Mouse (Mus musculus) ES-Bruce4 (cell line): ENCODE results near the gene Tmem108. TPM values are rescaled to one million over a fixed set of nuclear protein-coding genes. Genes with fewer than 3 reads are reported as not detected.

Experiments
- H3K27ac ChIP-seq: 2 replicates; pipeline ENCODE4 v1.5.1; 2012; ENCODE audit warnings: low read length, inconsistent platforms; ENCODE audit not compliant: insufficient read depth
- H3K27me3 ChIP-seq: 2 replicates; pipeline ENCODE4 v1.6.1; 2012; ENCODE audit warnings: mild to moderate bottlenecking, low read length, inconsistent platforms; ENCODE audit not compliant: control insufficient read depth, poor library complexity, insufficient read depth, severe bottlenecking
- H3K36me3 ChIP-seq: 2 replicates; pipeline ENCODE4 v1.6.1; 2012; ENCODE audit warnings: inconsistent platforms, mild to moderate bottlenecking, low read length, moderate library complexity; ENCODE audit not compliant: control insufficient read depth, poor library complexity, insufficient read depth, severe bottlenecking
- H3K4me1 ChIP-seq: one replicate; pipeline ENCODE4 v1.8.1; 2011; ENCODE audit warnings: low read length; ENCODE audit not compliant: control insufficient read depth, insufficient read depth
- H3K4me3 ChIP-seq: 2 replicates; pipeline ENCODE4 v1.5.1; 2011; ENCODE audit warnings: low read depth, mild to moderate bottlenecking, low read length
- H3K9ac ChIP-seq: 2 replicates; pipeline ENCODE4 v1.6.1; 2012; ENCODE audit warnings: low read depth, mild to moderate bottlenecking, inconsistent platforms; ENCODE audit not compliant: poor library complexity, severe bottlenecking
- H3K9me3 ChIP-seq: replicated peaks from 2 replicates; pipeline ENCODE4 v1.6.1; 2012; ENCODE audit warnings: mild to moderate bottlenecking, low read length, inconsistent platforms; ENCODE audit not compliant: control insufficient read depth, poor library complexity, insufficient read depth, severe bottlenecking
- CTCF ChIP-seq: IDR thresholded peaks from one replicate; pipeline ENCODE4 v1.8.1; 2011; ENCODE audit warnings: low read depth, low read length
- EP300 ChIP-seq: IDR thresholded peaks from 2 replicates; pipeline ENCODE4 v1.6.1; 2011; ENCODE audit warnings: low read depth, low read length; ENCODE audit not compliant: insufficient read depth
- POLR2A ChIP-seq: IDR thresholded peaks from one replicate; pipeline ENCODE4 v1.8.1; 2011; ENCODE audit warnings: low read length; ENCODE audit not compliant: insufficient read depth
- polyA plus RNA-seq: library from polyadenylated mRNA; stranded (reverse); fragments of >200 nt; gene quantifications from 2 replicates; pipeline ENCODE4 v1.2.4, GENCODE M21; 2011; ENCODE audit warnings: low read depth; ENCODE audit not compliant: missing spikeins, insufficient read depth, insufficient read length

Tmem108 gene
- polyA plus RNA-seq, 1 experiment, result 2.1 TPM

- TF ChIP-seq EP300 (no peak), CTCF (no peak), POLR2A (no peak)
- no peaks in the 10 kb centered on the region for H3K27me3 ChIP-seq
- H3K4me3 ChIP-seq, result no peak overlapping the region
- no peaks in the 10 kb centered on the region for H3K4me1 ChIP-seq
- no peaks in the 10 kb centered on the region for H3K36me3 ChIP-seq
- no peaks in the 10 kb centered on the region for H3K9me3 ChIP-seq
- no peak overlapping the region for H3K9ac ChIP-seq
- no peak overlapping the region for H3K27ac ChIP-seq
Measured at GRCm38 (mm10) chr9:103486262-103486661, 275.4 kb downstream of the Tmem108 start.

- Histone ChIP-seq H3K27me3 (no peaks in the 10 kb centered on the region), H3K9ac (no peak overlapping the region), H3K9me3 (no peaks in the 10 kb centered on the region), H3K27ac (no peak overlapping the region), H3K4me1 (no peaks in the 10 kb centered on the region), H3K36me3 (no peaks in the 10 kb centered on the region), H3K4me3 (no peak overlapping the region)
- no peak for TF ChIP-seq POLR2A
- TF ChIP-seq EP300, result no peak
Measured at GRCm38 (mm10) chr9:103485606-103486005, 276.0 kb downstream of the Tmem108 start.

GRCm38 (mm10) chr9:103480603-103481220 is 280.9 kb downstream of the Tmem108 start:
- no peak for TF ChIP-seq POLR2A
- TF ChIP-seq CTCF, result no peak
- TF ChIP-seq EP300, result no peak
- H3K9ac ChIP-seq, result no peak overlapping the region
- H3K27me3 ChIP-seq, result no peaks in the 10 kb centered on the region
- H3K4me1 ChIP-seq, result no peaks in the 10 kb centered on the region
- no peak overlapping the region for H3K27ac ChIP-seq
- H3K9me3 ChIP-seq, result no peaks in the 10 kb centered on the region
- H3K4me3 ChIP-seq, result no peak overlapping the region
- H3K36me3 ChIP-seq, result no peaks in the 10 kb centered on the region

GRCm38 (mm10) chr9:103480044-103480576 is 281.5 kb downstream of the Tmem108 start, which contains the start of gene Bfsp2:
Gene Bfsp2, minus strand, starts transcription at chr9:103480420.
- H3K9ac ChIP-seq, result no peak within 1 kb of the TSS
- TF ChIP-seq EP300, result no peak
- no peak for TF ChIP-seq POLR2A
- TF ChIP-seq CTCF, result no peak
- H3K9me3 ChIP-seq, result no peaks in the 10 kb centered on the region
- H3K4me3 ChIP-seq, result no peak within 1 kb of the TSS
- H3K27ac ChIP-seq, result no peak within 1 kb of the TSS
- no peaks in the 10 kb centered on the region for H3K27me3 ChIP-seq
- H3K4me1 ChIP-seq, result no peaks in the 10 kb centered on the region
- no peaks in the 10 kb centered on the region for H3K36me3 ChIP-seq

- H3K9ac ChIP-seq, result no peak overlapping the region
- no peak for TF ChIP-seq EP300
- TF ChIP-seq CTCF, result no peak
- no peak for TF ChIP-seq POLR2A
- no peak overlapping the region for H3K4me3 ChIP-seq
- no peaks in the 10 kb centered on the region for H3K9me3 ChIP-seq
- H3K27ac ChIP-seq, result no peak overlapping the region
- peaks cover 1% of the 10 kb centered on the region for H3K4me1 ChIP-seq
- no peaks in the 10 kb centered on the region for H3K27me3 ChIP-seq
- no peaks in the 10 kb centered on the region for H3K36me3 ChIP-seq
Measured at GRCm38 (mm10) chr9:103475414-103475813, 286.2 kb downstream of the Tmem108 start.

- Histone ChIP-seq H3K27ac (no peak overlapping the region), H3K9ac (peak overlapping the region; percentile 46), H3K4me1 (peaks cover 1% of the 10 kb centered on the region), H3K27me3 (no peaks in the 10 kb centered on the region), H3K36me3 (no peaks in the 10 kb centered on the region), H3K9me3 (no peaks in the 10 kb centered on the region), H3K4me3 (no peak overlapping the region)
- TF ChIP-seq POLR2A (no peak), EP300 (0 out of 2 replicates have a peak, but pooled peaks have one; percentile 25)
Measured at GRCm38 (mm10) chr9:103473915-103474688, 287.5 kb downstream of the Tmem108 start.
